In genomic region chr5:114381013-114381351, GRCm38 (mm10) we compare ENCODE assay signal across 8 mouse cellular contexts. TPM values are rescaled to one million over a fixed set of nuclear protein-coding genes. Genes with fewer than 3 reads are reported as not detected.
DNase-seq lines count a peak whose midpoint lies in the region; ATAC-seq and TF ChIP-seq lines count a peak whose summit lies in the region.

No protein-coding gene starts in this region.

- H3K79me2 ChIP-seq in macrophage (ENCODE audit: inconsistent target) = peaks cover 81% of the 10 kb centered on the region

- H3K36me3 ChIP-seq in kidney, embryonic 14.5 days (ENCODE audit: control insufficient read depth, insufficient read depth, low read length) = peaks cover 15% of the 10 kb centered on the region
- H3K36me3 ChIP-seq in forebrain, postnatal 0 days (ENCODE audit: insufficient read depth) = peaks cover 9% of the 10 kb centered on the region
- H3K36me3 ChIP-seq in macrophage (ENCODE audit: inconsistent target) = peaks cover 6% of the 10 kb centered on the region; the same call in 1 of the 2 replicates

- H3K9me3 ChIP-seq in kidney, embryonic 14.5 days (ENCODE audit: control insufficient read depth, low read length) = no peaks in the 10 kb centered on the region
- no peaks in the 10 kb centered on the region for H3K9me3 ChIP-seq in forebrain, postnatal 0 days (ENCODE audit: low read length)

- H3K27ac ChIP-seq in kidney, embryonic 14.5 days (ENCODE audit: low read depth, low read length) = peak overlapping the region; percentile 63
- peak overlapping the region; percentile 91 for H3K27ac ChIP-seq in forebrain, postnatal 0 days (ENCODE audit: low read depth, low read length)
- peak overlapping the region; percentile 80 for H3K27ac ChIP-seq in macrophage

- intact Hi-C loops in left cerebral cortex, postnatal 10 days (cut with DNase I) = no loop called here

- no peaks in the 10 kb centered on the region for H3K27me3 ChIP-seq in kidney, embryonic 14.5 days (ENCODE audit: control insufficient read depth, insufficient read depth, low read length)
- no peaks in the 10 kb centered on the region for H3K27me3 ChIP-seq in forebrain, postnatal 0 days (ENCODE audit: insufficient read depth, low read length)

- H3K4me3 ChIP-seq in kidney, embryonic 14.5 days (ENCODE audit: low read length) = peak overlapping the region; percentile 95
- peak overlapping the region; percentile 96 for H3K4me3 ChIP-seq in forebrain, postnatal 0 days (ENCODE audit: low read depth, low read length)
- peak overlapping the region; percentile 95 for H3K4me3 ChIP-seq in macrophage (ENCODE audit: inconsistent target)

- peak overlapping the region; percentile 80 for H3K4me2 ChIP-seq in kidney, embryonic 14.5 days (replicated peaks; ENCODE audit: low read depth, low read length)
- H3K4me2 ChIP-seq in forebrain, postnatal 0 days (ENCODE audit: low read depth) = peak overlapping the region; percentile 70

- 0% methylated on average over 18 of the region's 18 CpGs for WGBS in kidney, embryonic 14.5 days
- 2% methylated on average over 18 of the region's 18 CpGs for WGBS in forebrain, postnatal 0 days
- WGBS in macrophage (ENCODE audit: missing documents) = under 1% methylated on average over 18 of the region's 18 CpGs

- peaks cover 28% of the 10 kb centered on the region for H3K4me1 ChIP-seq in kidney, embryonic 14.5 days (ENCODE audit: control insufficient read depth, insufficient read depth, low read length)
- H3K4me1 ChIP-seq in forebrain, postnatal 0 days (ENCODE audit: insufficient read depth) = peaks cover 16% of the 10 kb centered on the region

- no peak for TF ChIP-seq CTCF in forebrain, postnatal 0 days (IDR thresholded peaks at IDR 0.05; ENCODE audit: low read depth)

- H3K9ac ChIP-seq in kidney, embryonic 14.5 days (ENCODE audit: low read depth, low read length) = peak overlapping the region; percentile 96
- H3K9ac ChIP-seq in forebrain, postnatal 0 days = peak overlapping the region; percentile 91

- peak; percentile 4; the same call in 1 of the 2 replicates for ATAC-seq in kidney, embryonic 14.5 days (ENCODE audit: low FRiP score, low TSS enrichment)
- peak; percentile 16 for ATAC-seq in forebrain, postnatal 0 days

- no peak for DNase-seq in kidney, adult 11 months
- peak; percentile 50 for DNase-seq in adipocyte (ENCODE audit: low spot score)
- DNase-seq in forebrain, postnatal 0 days = no peak
- DNase-seq in thymus, adult 18-20 months = no peak
- no peak for DNase-seq in left cerebral cortex, postnatal 10 days (ENCODE audit: extremely low spot score in 1 of 2, low spot score in 2 of 2)
- DNase-seq in cerebellum, postnatal 25 days = no peak

RNA-seq across cellular contexts. Expression of gene Ube3b, which starts 0.6 kb away (rescaled TPM):
- 30.5 and 55.2 TPM in 2 replicates for polyA plus RNA-seq in kidney, embryonic 14.5 days (2014; fragmentation: Nextera tagmentation; extraction: Ambion mirVana)
- 45.1 and 46.8 TPM in 2 replicates for total RNA-seq in forebrain, postnatal 0 days (2014; rRNA removed)
- 31.0 and 35.2 TPM in 2 replicates for polyA plus RNA-seq in forebrain, postnatal 0 days (2015; fragmentation: Nextera tagmentation; extraction: Ambion mirVana)
- 100 to 1,000 TPM in 1 of 26 experiments, 10 to 100 TPM in 25; 35.8 to 103 (median 51.7) TPM for total RNA-seq in macrophage (2018; cell fraction: chromatin; rRNA removed)
- total RNA-seq in macrophage (2018; cell fraction: cytosol; rRNA removed) = 10 to 100 TPM; 27.3 to 58.6 (median 40.6) TPM
- total RNA-seq in macrophage (2018; cell fraction: nucleus; rRNA removed) = 10 to 100 TPM; 30.3 to 65.5 (median 42.2) TPM
- 30.9 to 38.3 TPM (median 37.2 TPM) in 3 replicates for polyA plus RNA-seq in macrophage (2018)
- total RNA-seq in left cerebral cortex, postnatal 10 days (2021) = 10 to 100 TPM; 71.8 to 79.6 TPM

RNA-seq across cellular contexts. Expression of gene Kctd10, which starts 0.7 kb away (rescaled TPM):
- polyA plus RNA-seq in kidney, embryonic 14.5 days (2014; fragmentation: Nextera tagmentation; extraction: Ambion mirVana) = 50.7 and 86.2 TPM in 2 replicates
- 61.6 and 63.0 TPM in 2 replicates for total RNA-seq in forebrain, postnatal 0 days (2014; rRNA removed)
- polyA plus RNA-seq in forebrain, postnatal 0 days (2015; fragmentation: Nextera tagmentation; extraction: Ambion mirVana) = 69.7 and 74.1 TPM in 2 replicates
- total RNA-seq in macrophage (2018; cell fraction: chromatin; rRNA removed) = 10 to 100 TPM; 18.2 to 92.9 (median 31.0) TPM
- total RNA-seq in macrophage (2018; cell fraction: cytosol; rRNA removed) = 10 to 100 TPM; 43.9 to 93.6 (median 53.8) TPM
- 100 to 1,000 TPM in 1 of 26 experiments, 10 to 100 TPM in 25; 28.5 to 105 (median 41.2) TPM for total RNA-seq in macrophage (2018; cell fraction: nucleus; rRNA removed)
- 35.6 to 52.1 TPM (median 46.0 TPM) in 3 replicates for polyA plus RNA-seq in macrophage (2018)
- total RNA-seq in left cerebral cortex, postnatal 10 days (2021) = 10 to 100 TPM; 41.9 to 43.0 TPM
